Mouse (Mus musculus): ENCODE measurements around the gene Pias3.
"Not testable (repeated sequence)": the region's sequence is repeated elsewhere in the genome, so short reads cannot be mapped to it uniquely, and the experiment has no call there.

Gene Pias3

DNA sequence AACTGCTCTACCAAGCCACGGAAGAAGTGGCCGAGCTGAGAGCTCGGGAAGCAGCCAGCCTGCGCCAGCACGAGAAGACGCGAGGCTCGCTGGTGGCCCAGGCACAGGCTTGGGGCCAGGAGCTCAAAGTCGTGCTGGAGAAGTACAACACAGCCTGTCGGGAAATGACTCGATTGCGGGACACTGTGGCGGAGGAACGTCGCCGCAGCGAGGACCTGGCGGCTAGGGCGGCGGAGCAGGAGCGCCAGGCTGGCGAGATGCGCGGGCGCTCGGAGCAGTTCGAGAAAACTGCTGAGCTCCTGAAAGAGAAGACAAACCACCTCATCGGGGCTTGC, 11.4 kb upstream of the Pias3 start:
- no peak for DNase-seq (ENCODE audit: low read depth, low spot score)

GRCm38 (mm10) chr3:96686057-96686456, 10.1 kb upstream of the Pias3 start:
- DNase-seq (ENCODE audit: low read depth, low spot score), result not testable (repeated sequence)

- DNase-seq (ENCODE audit: low read depth, low spot score), result no peak
Measured at GRCm38 (mm10) chr3:96688854-96689253, 7.3 kb upstream of the Pias3 start.

GRCm38 (mm10) chr3:96690298-96690697, 5.9 kb upstream of the Pias3 start:
- no peak for DNase-seq (ENCODE audit: low read depth, low spot score)

DNA sequence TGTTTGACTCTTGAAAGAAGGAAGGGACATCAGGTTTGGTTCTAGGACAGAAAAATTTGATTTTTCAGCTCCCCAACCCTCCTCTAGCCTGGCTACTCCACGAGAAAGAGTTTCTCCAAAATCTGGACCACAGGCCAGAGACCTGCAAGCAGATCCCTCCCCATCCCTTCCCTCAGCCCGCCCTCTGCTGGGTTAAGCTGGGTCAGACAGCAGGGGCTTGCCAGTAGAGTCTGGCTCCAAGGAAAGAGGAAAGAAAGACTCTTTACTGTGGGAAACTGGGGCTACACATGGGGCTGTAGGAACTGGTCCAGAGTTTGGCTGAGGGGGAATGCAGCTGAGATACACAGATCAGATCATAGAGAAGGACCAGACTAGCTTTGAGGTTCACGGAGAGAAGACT, 3.7 kb upstream of the Pias3 start:
- DNase-seq (ENCODE audit: low read depth, low spot score), result no peak

DNA sequence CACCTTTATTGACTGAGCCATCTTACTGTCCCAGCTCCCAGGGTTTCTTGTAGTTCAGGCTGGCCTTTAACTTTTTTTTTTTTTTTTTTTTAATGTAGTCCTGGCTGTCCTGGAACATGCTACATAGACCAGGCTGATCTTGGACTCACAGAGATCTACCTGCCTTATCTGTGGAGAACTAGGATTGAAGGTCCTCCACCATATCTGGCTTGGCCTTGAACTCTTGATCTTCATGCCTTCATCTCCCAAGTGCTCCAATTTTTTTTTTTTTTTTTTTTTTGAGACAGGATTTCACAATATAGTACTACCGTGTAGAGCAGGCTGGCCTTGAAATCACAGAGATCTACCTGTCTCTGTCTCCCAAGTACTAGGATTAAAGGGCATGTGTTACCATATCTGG, 2.6 kb upstream of the Pias3 start:
- DNase-seq (ENCODE audit: low read depth, low spot score), result no peak

DNA sequence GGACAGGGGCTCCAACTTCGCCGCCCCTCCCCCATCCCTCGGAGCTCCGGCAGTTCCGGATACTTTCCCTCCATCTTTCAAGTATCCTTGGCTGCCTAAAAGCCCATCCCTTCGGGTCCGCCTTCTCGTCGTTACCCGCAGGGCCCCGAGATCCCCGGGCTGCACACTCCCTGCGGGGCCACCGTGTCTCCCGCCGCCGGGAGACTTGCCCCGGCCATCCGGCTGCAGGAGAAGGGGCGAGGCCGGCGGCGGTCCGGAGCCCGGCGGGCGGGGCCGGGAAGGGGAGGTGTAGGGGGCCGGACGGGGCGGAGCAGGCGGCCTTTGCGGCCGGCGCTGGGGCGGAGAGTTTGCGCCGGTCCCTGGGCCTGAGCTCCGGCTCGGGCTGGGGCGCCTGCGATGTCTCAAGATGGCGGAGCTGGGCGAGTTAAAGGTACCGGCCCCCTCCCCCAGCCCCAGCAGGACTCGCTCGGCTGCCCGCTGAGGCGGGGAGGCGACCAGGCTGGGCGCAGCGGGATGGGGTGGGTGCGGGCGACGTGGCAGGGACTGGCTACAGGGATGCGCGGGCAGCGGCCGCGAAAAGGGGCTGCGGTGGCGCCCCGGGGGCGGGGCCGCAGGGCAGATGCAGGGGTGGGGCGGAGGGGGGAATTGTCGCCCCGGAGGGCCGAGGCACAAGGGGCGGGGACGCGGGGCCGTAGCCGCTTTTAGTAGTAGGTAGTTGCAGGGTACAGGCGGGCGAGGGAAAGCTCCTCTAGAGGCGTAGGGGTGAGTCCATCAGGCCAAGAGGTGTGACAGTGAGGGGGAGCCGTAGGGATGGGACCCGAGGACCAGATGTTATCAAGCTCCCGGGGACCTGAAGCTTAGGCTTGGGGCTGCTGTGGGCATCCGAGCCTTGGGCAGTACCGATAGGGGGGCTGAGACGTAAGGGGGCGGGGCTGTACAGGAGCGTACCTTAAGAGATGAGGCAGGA, 865 bp downstream of the Pias3 start:
- no peak for DNase-seq (ENCODE audit: low read depth, low spot score)

DNA sequence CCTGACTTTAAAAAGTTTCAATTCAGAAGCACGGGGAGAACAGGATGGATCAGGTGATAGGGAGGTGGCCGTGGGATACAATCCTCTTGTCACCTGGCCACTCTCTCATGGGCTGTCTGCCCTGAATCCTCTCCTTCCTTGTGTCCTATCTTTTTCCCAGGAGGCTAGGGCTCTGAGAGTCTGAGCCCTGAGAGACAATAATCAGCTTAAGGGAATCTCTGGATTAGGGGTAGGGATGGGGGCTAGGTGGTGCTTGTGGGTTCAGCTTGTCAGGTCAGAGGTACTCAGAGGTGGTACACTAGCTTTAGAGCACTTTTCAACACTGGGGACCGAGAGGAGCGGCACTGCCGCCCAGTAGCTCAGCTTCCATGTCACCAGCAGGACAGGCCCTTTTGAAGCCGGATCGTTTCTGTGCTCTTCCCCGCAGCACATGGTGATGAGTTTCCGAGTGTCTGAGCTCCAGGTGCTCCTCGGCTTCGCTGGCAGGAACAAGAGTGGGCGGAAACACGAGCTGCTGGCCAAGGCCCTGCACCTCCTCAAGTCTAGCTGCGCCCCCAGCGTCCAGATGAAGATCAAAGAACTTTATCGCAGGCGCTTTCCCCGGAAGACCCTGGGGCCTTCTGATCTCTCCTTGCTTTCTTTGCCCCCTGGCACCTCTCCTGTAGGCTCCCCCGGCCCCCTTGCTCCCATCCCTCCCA, 3.0 kb downstream of the Pias3 start:
- DNase-seq (ENCODE audit: low read depth, low spot score), result no peak

DNA sequence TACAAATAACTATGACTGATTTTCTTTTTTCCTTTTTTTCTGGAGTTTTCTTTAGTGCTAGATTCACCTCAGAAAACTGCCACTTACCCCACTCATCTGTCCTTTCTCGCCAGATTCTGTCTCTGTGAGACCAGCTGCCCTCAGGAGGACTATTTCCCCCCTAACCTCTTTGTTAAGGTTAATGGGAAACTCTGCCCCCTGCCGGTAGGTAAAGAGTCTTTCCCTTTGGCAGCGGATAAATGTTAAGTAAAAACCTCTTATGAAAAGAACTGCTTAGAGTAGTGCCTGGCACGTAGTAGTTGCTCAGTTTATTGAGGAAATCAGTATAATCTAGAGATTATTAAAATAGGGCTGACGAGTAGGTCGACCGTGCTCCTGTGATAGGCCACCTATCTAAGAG, 4.2 kb downstream of the Pias3 start:
- DNase-seq (ENCODE audit: low read depth, low spot score), result no peak

- no peak for DNase-seq (ENCODE audit: low read depth, low spot score)
Measured at GRCm38 (mm10) chr3:96701003-96701402, 4.8 kb downstream of the Pias3 start.

DNA sequence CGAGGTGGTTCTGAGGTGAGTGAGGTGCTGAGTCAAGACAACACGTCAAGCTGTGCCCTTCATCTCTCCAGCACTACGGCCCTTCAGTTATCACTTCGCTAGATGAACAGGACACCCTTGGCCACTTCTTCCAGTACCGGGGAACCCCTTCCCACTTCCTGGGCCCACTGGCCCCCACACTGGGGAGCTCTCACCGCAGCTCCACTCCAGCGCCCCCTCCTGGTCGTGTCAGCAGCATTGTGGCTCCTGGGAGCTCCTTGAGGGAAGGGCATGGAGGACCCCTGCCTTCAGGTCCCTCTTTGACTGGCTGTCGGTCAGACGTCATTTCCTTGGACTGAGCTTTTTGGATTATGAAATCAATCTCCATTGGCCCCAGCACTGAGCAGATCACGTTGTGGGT, 8.6 kb downstream of the Pias3 start:
- no peak for DNase-seq (ENCODE audit: low read depth, low spot score)

DNA sequence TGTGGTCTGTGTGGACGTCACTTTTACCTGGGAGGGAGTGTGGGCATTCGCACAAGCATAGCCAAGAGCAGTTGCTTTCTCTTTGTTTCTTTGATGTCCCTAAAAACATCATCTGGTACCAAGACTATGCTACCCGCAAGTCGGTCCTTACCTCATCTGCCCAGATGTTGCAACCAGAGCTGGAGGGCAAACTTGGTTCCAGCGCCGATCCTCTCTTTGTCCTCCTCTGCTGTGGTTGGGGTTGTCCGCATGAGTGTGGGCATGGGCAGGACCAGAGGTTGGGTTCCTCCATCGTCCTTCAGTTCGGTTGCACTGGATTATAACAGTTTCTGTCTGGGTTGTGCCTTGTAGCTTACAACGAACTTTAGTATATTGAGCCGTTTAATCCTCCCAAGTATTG, 10.0 kb downstream of the Pias3 start:
- no peak for DNase-seq (ENCODE audit: low read depth, low spot score)

- no peak for DNase-seq (ENCODE audit: low read depth, low spot score)
Measured at GRCm38 (mm10) chr3:96706984-96707383, 10.8 kb downstream of the Pias3 start.

DNA sequence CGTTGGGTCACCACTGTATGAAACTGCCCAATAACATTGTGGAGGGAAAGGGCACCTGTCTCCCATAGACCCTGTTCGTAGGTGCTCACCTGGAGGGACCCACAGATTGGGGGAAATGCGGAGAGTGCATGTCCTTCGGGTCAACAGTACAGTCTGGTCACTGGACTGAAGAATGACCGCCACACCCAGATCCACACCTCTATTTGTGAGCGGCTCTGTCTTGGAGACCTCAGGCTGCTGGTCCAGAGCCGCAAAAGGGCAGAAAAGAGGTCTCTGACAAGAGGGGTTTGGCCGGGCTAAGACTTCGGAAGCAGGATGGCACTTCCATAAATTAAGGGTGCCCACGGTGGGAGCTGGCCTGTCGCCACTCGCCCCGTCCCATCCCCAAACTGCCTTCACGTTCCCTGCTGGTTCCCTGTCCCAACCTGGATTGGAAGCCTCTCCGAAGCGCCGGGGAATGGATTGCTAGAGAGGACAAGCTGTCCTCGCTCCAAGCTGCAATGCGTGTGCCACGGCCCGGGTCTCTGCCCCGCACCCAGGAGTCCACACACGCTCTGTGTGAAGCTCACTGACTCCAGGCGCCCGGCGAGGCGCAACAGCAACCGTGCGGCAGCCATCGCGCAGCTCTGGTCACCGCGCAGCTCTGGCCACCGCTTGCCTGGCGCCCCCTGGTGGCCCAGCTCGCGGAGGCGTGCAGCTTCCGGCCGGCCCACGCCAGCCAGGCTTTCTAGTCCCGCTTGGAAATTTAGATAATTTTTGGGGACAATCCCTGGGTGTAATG, 11.9 kb downstream of the Pias3 start, which contains the start of gene Nudt17:
Nudt17 (minus strand) TSS at position 660 of the 781 bp plus-strand sequence.
- no peak for DNase-seq (ENCODE audit: low read depth, low spot score)

GRCm38 (mm10) chr3:96708684-96709064, 12.5 kb downstream of the Pias3 start:
- DNase-seq (ENCODE audit: low read depth, low spot score), result no peak

DNA sequence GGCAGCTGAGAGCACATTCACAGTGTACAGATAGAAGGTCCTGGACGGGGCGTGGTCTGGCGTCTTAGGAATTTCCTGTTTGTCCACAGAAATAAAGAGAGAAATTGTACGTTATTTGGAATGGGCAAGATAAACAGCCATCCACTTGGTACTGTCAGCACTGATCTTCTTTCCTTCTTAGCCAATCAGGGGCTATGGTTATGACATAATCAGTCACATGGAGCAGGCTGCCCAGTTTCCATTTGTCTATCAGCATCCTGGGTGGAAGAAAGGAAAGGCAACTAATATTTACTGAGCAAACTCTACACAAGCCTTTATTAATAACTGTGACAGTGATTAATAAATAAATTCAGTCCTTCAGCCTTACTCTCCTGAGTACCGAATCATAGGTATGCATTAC, 18.1 kb downstream of the Pias3 start:
- no peak for DNase-seq (ENCODE audit: low read depth, low spot score)

DNA sequence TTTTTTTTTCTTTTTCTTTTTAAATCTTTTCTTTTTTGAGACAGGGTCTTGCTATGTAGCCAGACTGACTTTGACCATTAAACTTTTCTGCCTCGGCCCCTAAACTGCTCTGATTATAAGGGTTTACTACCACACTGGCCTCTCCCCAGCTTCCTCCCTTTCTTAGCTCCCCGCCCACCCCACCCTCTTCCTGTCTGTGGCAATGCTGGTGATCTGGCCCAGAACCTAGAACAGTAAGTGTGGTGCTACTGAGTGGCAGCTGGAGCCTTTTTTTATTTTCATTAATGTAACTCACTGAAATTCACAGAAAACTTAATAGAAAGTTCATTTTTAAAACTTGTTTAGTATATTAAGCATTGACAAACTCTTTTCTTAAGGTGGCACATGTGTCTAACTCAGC, 19.7 kb downstream of the Pias3 start:
- DNase-seq (ENCODE audit: low read depth, low spot score), result no peak

DNA sequence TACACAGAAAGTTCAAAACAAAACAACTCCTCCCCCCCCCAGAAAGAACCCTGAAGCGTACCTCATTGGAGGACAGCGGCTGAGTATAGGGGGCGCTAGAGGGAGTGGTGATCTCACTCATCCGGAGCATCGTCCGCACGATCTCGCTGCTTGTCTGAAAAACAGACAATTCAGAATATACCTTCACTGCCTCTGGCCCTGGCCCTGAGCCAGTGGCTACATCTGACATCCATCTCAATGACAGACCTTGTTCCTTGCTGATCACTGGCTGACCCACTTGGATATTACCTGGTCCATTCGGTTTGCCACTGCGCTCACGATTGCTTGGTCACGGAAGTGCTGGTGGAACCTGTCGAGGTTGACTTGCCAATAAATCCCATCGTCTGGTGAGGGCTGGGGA, 23.0 kb downstream of the Pias3 start:
- no peak for DNase-seq (ENCODE audit: low read depth, low spot score)

- peak; percentile 76 for DNase-seq (ENCODE audit: low read depth, low spot score)
Measured at GRCm38 (mm10) chr3:96727343-96727827, 31.2 kb downstream of the Pias3 start, which contains the start of the genes Polr3c and Rnf115. Polr3c (minus strand) TSS chr3:96727628. Rnf115 (plus strand) TSS chr3:96727664.

- DNase-seq (ENCODE audit: low read depth, low spot score), result no peak
Measured at GRCm38 (mm10) chr3:96727828-96728633, 31.8 kb downstream of the Pias3 start.

Data from brain, embryonic 18.5 days (tissue).